In genomic region chr14:29978254-29979204, GRCm38 (mm10) we compare ENCODE assay signal across 1 mouse cellular context.
TF ChIP-seq lines count a peak whose summit lies in the region.

Gene Actr8, plus strand, starts transcription at chr14:29978337.

TF ChIP-seq in CH12.LX, 34 proteins besides CTCF, POLR2A, EP300 and RAD21 (continued from another document):
- TF ChIP-seq IRF4 (IDR thresholded peaks at IDR 0.05; ENCODE audit: low read depth, low read length) (peak; percentile 6; the same call in 1 of the 2 replicates), ZC3H11A (IDR thresholded peaks at IDR 0.05; ENCODE audit: low read depth, low read length) (no peak), USF1 (IDR thresholded peaks at IDR 0.05; ENCODE audit: low read depth, low read length) (no peak), BHLHE40 (IDR thresholded peaks at IDR 0.05; ENCODE audit: low read depth, low read length) (no peak), JUND (conservative IDR thresholded peaks at IDR 0.05; ENCODE audit: low read depth, low read length) (no peak), GABPA (IDR thresholded peaks at IDR 0.05; ENCODE audit: insufficient replicate concordance, low read depth, low read length) (no peak; the same call in 1 of the 2 replicates), NELFE (IDR thresholded peaks at IDR 0.05; ENCODE audit: low read depth, low read length) (no peak), RCOR1 (conservative IDR thresholded peaks at IDR 0.05; ENCODE audit: low read depth, low read length) (0 out of 2 replicates have a peak, but pooled peaks have one; percentile 23), CHD1 (IDR thresholded peaks at IDR 0.05; ENCODE audit: low read depth, low read length) (no peak), SIN3A (IDR thresholded peaks at IDR 0.05; ENCODE audit: low read length) (peak; percentile 58; the same call in 1 of the 2 replicates), MEF2A (IDR thresholded peaks at IDR 0.05; ENCODE audit: borderline replicate concordance, low read depth, low read length) (0 out of 2 replicates have a peak, but pooled peaks have one; percentile 41), MAZ (IDR thresholded peaks at IDR 0.05; ENCODE audit: low read depth, low read length) (no peak), ZKSCAN1 (IDR thresholded peaks at IDR 0.05; ENCODE audit: borderline replicate concordance, low read depth, low read length) (no peak), SMC3 (IDR thresholded peaks at IDR 0.05; ENCODE audit: low read depth, low read length) (no peak), HCFC1 (IDR thresholded peaks at IDR 0.05; ENCODE audit: low read depth, low read length) (peak; percentile 91), ELF1 (IDR thresholded peaks at IDR 0.05; ENCODE audit: low read depth, low read length) (peak; percentile 79), E2F4 (IDR thresholded peaks at IDR 0.05; ENCODE audit: insufficient replicate concordance, low read depth, low read length) (no peak), MXI1 (IDR thresholded peaks at IDR 0.05; ENCODE audit: low read depth, low read length) (peak; percentile 74; the same call in 1 of the 2 replicates), TBP (conservative IDR thresholded peaks at IDR 0.05; ENCODE audit: low read depth, low read length) (0 out of 2 replicates have a peak, but pooled peaks have one; percentile 53), MAFK (IDR thresholded peaks at IDR 0.05; ENCODE audit: insufficient replicate concordance, low read length) (no peak)
